Mouse (Mus musculus): Measurements from ENCODE around the gene Srl.
"Not testable (repeated sequence)": the region's sequence is repeated elsewhere in the genome, so short reads cannot be mapped to it uniquely, and the experiment has no call there.

Gene Srl

GRCm38 (mm10) chr16:4541501-4542198 lies at the start of gene Srl:
Srl (minus strand) TSS chr16:4541816.
- DNase-seq: peak; percentile 100

- no peak for DNase-seq
Measured at GRCm38 (mm10) chr16:4590236-4590635, 48.6 kb upstream of the Srl start.

- no peak for DNase-seq
Measured at GRCm38 (mm10) chr16:4587516-4588210, 46.0 kb upstream of the Srl start.

- peak; percentile 99 for DNase-seq
Measured at GRCm38 (mm10) chr16:4586531-4587123, 45.0 kb upstream of the Srl start.

GRCm38 (mm10) chr16:4585642-4586530 lies 44.3 kb upstream of the Srl start:
- DNase-seq: no peak

GRCm38 (mm10) chr16:4584438-4584837 lies 42.8 kb upstream of the Srl start:
- DNase-seq: no peak

GRCm38 (mm10) chr16:4583807-4584206 lies 42.2 kb upstream of the Srl start:
- DNase-seq: no peak

- not testable (repeated sequence) for DNase-seq
Measured at GRCm38 (mm10) chr16:4581179-4581578, 39.6 kb upstream of the Srl start.

- DNase-seq: no peak
Measured at GRCm38 (mm10) chr16:4578630-4579029, 37.0 kb upstream of the Srl start.

- DNase-seq: no peak
Measured at GRCm38 (mm10) chr16:4576873-4577272, 35.3 kb upstream of the Srl start.

GRCm38 (mm10) chr16:4576038-4576437 lies 34.4 kb upstream of the Srl start:
- no peak for DNase-seq

GRCm38 (mm10) chr16:4570737-4571136 lies 29.1 kb upstream of the Srl start:
- DNase-seq: no peak

GRCm38 (mm10) chr16:4567912-4568311 lies 26.3 kb upstream of the Srl start:
- peak; percentile 95 for DNase-seq

- peak; percentile 78 for DNase-seq
Measured at GRCm38 (mm10) chr16:4560145-4560952, 18.7 kb upstream of the Srl start.

- peak; percentile 81 for DNase-seq
Measured at GRCm38 (mm10) chr16:4559715-4560144, 18.1 kb upstream of the Srl start, which contains the start of gene Tfap4. Tfap4 (minus strand) TSS chr16:4559854.

GRCm38 (mm10) chr16:4558980-4559631 lies 17.5 kb upstream of the Srl start:
- peak; percentile 64 for DNase-seq

GRCm38 (mm10) chr16:4558384-4558979 lies 16.9 kb upstream of the Srl start:
- peak; percentile 87 for DNase-seq

GRCm38 (mm10) chr16:4557949-4558348 lies 16.3 kb upstream of the Srl start:
- peak; percentile 54 for DNase-seq

- no peak for DNase-seq
Measured at GRCm38 (mm10) chr16:4557085-4557484, 15.5 kb upstream of the Srl start.

GRCm38 (mm10) chr16:4555555-4555954 lies 13.9 kb upstream of the Srl start:
- no peak for DNase-seq

All from lung, postnatal 14 days (tissue).